7 mouse cellular contexts compared by ENCODE assay signal in the genomic region with DNA sequence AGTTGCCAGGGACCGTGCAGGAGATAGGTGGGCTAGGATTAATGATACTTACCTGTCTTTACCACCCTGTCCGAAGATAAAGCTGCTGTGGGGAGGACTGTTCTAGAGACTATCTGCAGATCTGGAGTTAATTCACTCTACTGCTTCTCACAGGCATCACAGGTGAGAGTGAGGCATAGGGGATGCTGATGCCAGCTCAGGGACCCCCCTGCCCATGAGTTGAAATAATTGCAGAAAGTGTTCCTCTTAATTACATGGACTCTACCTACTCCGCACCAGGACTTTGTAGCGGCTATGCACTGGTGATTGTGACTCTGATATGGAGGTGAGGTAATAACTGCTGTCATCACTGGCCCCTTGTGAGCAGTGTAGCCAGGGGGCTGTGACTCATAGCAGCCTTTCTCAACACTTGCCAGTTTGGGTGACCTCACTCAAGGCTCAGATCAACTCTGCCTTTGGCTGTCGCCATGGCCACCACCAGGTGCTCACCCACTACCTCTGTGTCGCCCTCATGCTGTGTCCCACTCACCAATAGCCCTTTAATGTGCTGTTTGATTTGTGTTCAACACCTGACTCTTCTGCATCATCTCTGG.
DNase-seq lines count a peak whose midpoint lies in the region; ATAC-seq lines count a peak whose summit lies in the region.

No protein-coding gene starts in this region.

- no peak overlapping the region for H3K4me2 ChIP-seq in hindbrain, embryonic 13.5 days
- no peak overlapping the region for H3K4me2 ChIP-seq in hindbrain, embryonic 11.5 days (replicated peaks; ENCODE audit: low read depth, low read length)
- H3K4me2 ChIP-seq in limb, embryonic 13.5 days (replicated peaks): no peak overlapping the region

- H3K9me3 ChIP-seq in hindbrain, embryonic 13.5 days: no peaks in the 10 kb centered on the region
- no peaks in the 10 kb centered on the region for H3K9me3 ChIP-seq in hindbrain, embryonic 11.5 days (ENCODE audit: control insufficient read depth, low read length)
- H3K9me3 ChIP-seq in limb, embryonic 13.5 days: no peaks in the 10 kb centered on the region

- H3K27ac ChIP-seq in hindbrain, embryonic 13.5 days: no peak overlapping the region
- no peak overlapping the region for H3K27ac ChIP-seq in hindbrain, embryonic 11.5 days (ENCODE audit: low read depth, low read length)
- no peak overlapping the region for H3K27ac ChIP-seq in limb, embryonic 13.5 days

- no peak overlapping the region for H3K4me3 ChIP-seq in hindbrain, embryonic 13.5 days
- H3K4me3 ChIP-seq in hindbrain, embryonic 11.5 days (ENCODE audit: low read depth, low read length): no peak overlapping the region
- no peak overlapping the region for H3K4me3 ChIP-seq in limb, embryonic 13.5 days

- no peak for DNase-seq in hindbrain, embryonic 11.5 days (ENCODE audit: low spot score)
- DNase-seq in NIH3T3 (ENCODE audit: low read depth): peak; percentile 49
- peak; percentile 59 to 77 for DNase-seq in adrenal gland, postnatal 36 days
- DNase-seq in embryo, embryonic 9.5 days (ENCODE audit: extremely low spot score): no peak
- no peak for DNase-seq in ovary, postnatal 36 days (ENCODE audit: low spot score)

- no peaks in the 10 kb centered on the region for H3K27me3 ChIP-seq in hindbrain, embryonic 13.5 days
- no peaks in the 10 kb centered on the region for H3K27me3 ChIP-seq in hindbrain, embryonic 11.5 days (ENCODE audit: control insufficient read depth, insufficient read depth, low read length)
- no peaks in the 10 kb centered on the region for H3K27me3 ChIP-seq in limb, embryonic 13.5 days

- 89% methylated on average over 6 of the region's 6 CpGs for WGBS in hindbrain, embryonic 13.5 days
- 87% methylated on average over 6 of the region's 6 CpGs for WGBS in hindbrain, embryonic 11.5 days
- WGBS in limb, embryonic 13.5 days: 74% methylated on average over 6 of the region's 6 CpGs

- H3K9ac ChIP-seq in hindbrain, embryonic 13.5 days: no peak overlapping the region
- no peak overlapping the region for H3K9ac ChIP-seq in hindbrain, embryonic 11.5 days (ENCODE audit: low read depth, low read length)
- H3K9ac ChIP-seq in limb, embryonic 13.5 days: no peak overlapping the region

- peaks cover 22% of the 10 kb centered on the region for H3K4me1 ChIP-seq in hindbrain, embryonic 13.5 days (replicated peaks)
- no peaks in the 10 kb centered on the region for H3K4me1 ChIP-seq in hindbrain, embryonic 11.5 days (replicated peaks; ENCODE audit: control insufficient read depth, insufficient read depth, low read length)
- H3K4me1 ChIP-seq in limb, embryonic 13.5 days: peaks cover 52% of the 10 kb centered on the region

- no peaks in the 10 kb centered on the region for H3K36me3 ChIP-seq in hindbrain, embryonic 13.5 days
- no peaks in the 10 kb centered on the region for H3K36me3 ChIP-seq in hindbrain, embryonic 11.5 days (ENCODE audit: control insufficient read depth, insufficient read depth, low read length)
- H3K36me3 ChIP-seq in limb, embryonic 13.5 days: no peaks in the 10 kb centered on the region

- peak; percentile 39; the same call in 1 of the 2 replicates for ATAC-seq in hindbrain, embryonic 13.5 days (ENCODE audit: low FRiP score)
- no peak for ATAC-seq in hindbrain, embryonic 11.5 days (ENCODE audit: low FRiP score)
- peak; percentile 45; the same call in 1 of the 2 replicates for ATAC-seq in limb, embryonic 13.5 days (ENCODE audit: low FRiP score, low read depth)

Comparison
In these comparisons a context has a peak if more than half of its experiments do, and no peak if none do; other contexts are left out.
1. DNase-seq: peak in NIH3T3 (single experiment) and adrenal gland, postnatal 36 days (2 of 2); none in hindbrain, embryonic 11.5 days (single experiment), embryo, embryonic 9.5 days (single experiment) and ovary, postnatal 36 days (single experiment).